Mouse (Mus musculus) brain, adult 2 months (tissue): ENCODE measurements around the gene Esrrg.

Experiments
- DNase-seq: peaks from one replicate; pipeline ENCODE4 v3.0.0; 2011; ENCODE audit warnings: low read depth, low spot score

The Esrrg gene

DNA sequence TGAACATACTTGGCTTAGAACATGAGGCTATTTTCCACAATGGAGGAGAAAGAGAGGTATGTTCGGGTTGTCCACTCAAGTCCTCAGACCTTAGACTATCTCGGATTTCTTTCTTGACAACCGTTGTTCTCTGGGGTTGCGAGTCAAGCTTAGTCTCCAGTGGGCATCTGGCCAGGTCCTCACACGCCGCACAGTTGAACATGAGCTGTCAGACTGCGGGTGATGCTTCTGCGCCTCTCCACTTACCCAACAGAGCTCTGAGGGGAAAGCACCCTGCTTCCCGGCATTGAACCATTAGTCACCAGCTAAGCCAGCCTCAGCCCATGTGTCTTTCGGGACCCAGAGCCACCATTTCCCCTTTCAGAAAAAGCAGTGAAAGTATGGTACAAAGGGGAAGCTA lies 633.2 kb downstream of the Esrrg start:
- DNase-seq, result no peak

- peak; percentile 55 for DNase-seq
These were observed 648.9 kb downstream of the Esrrg start for GRCm38 (mm10) chr1:188257500-188257899.

DNA sequence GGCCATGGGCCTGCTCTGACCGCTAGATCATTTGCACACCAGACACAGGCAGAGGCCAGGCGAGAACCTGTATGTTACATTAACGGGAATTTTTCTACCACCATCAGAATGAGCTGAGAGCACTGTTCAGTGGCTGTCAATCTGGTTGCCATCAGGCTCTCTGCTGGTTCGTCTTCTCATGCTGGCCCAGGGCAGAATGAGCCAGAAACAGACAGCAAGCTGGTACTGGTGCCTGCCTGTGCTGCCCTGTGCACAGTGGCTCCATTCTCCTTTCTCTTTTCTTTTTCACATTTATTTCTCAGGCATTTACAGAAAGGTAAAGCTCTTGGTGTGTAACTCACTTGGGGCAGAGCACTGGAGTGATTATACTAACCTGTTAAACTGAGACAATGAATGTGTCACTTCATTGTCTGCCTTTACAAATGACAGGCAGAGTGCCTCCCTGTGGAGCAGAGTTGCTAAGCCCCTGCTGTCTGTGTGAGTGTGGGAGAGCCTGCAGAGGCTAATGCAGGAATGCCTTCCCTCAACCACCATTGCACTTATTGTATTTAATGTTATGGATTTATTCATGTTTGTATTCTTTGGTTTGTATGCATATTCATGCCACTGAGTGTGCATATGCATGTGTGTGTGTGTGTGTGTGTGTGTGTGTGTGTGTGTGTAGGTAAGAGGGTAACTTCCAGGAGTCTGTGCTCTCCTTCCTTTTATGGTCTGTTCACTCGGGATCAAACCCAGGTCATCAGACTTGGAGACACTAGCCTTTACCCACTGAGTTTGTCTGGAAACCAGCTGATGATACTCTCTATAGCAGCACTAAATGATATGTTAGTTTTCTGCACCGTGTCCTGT lies 651.9 kb downstream of the Esrrg start:
- no peak for DNase-seq

- DNase-seq, result no peak
These were observed 653.5 kb downstream of the Esrrg start, which contains the start of gene Ush2a for GRCm38 (mm10) chr1:188261903-188262682. TSS of gene Ush2a (plus strand) at chr1:188262023.
